Mouse (Mus musculus) layer of hippocampus, postnatal 36 days (tissue): ENCODE results near the gene Gm49027. TPM values are rescaled to one million over a fixed set of nuclear protein-coding genes. Genes with fewer than 3 reads are reported as not detected.
"Not testable (repeated sequence)": the region's sequence is repeated elsewhere in the genome, so short reads cannot be mapped to it uniquely, and the experiment has no call there.

Source experiments
- DNase-seq, 2 experiments: peaks; one replicate each; pipeline ENCODE4 v3.0.0; 2022
- total RNA-seq, 2 experiments: library from RNA; stranded (reverse); gene quantifications; 2 replicates each; pipeline ENCODE4 v1.2.3; 2021

Gene Gm49027
- 1 to 10 TPM; 5.9 to 7.6 TPM for total RNA-seq

- DNase-seq: no peak
These were observed at the start of gene Gm49027 for GRCm38 (mm10) chr5:123525281-123525680. Gene Gm49027 (minus strand): TSS chr5:123525488.

DNA sequence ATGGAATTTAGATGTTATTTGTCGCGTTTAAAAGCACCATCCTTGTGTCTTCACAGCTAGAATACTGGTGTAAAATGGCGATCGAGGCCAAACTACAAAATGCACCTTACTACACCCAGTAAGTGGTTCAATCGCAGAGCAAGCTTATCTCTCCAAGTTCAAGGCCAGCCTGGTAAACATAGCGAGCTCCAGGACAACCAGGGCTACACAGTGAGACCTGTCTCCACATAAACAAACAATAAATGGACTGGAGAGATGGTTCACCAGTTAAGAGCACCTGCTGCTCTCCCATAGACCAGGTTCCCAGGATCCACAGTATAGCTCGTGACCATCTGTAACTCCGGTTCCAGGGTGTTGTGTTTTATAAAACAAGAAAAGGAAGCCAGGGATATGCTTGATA is 48.1 kb upstream of the Gm49027 start:
- DNase-seq: no peak

DNA sequence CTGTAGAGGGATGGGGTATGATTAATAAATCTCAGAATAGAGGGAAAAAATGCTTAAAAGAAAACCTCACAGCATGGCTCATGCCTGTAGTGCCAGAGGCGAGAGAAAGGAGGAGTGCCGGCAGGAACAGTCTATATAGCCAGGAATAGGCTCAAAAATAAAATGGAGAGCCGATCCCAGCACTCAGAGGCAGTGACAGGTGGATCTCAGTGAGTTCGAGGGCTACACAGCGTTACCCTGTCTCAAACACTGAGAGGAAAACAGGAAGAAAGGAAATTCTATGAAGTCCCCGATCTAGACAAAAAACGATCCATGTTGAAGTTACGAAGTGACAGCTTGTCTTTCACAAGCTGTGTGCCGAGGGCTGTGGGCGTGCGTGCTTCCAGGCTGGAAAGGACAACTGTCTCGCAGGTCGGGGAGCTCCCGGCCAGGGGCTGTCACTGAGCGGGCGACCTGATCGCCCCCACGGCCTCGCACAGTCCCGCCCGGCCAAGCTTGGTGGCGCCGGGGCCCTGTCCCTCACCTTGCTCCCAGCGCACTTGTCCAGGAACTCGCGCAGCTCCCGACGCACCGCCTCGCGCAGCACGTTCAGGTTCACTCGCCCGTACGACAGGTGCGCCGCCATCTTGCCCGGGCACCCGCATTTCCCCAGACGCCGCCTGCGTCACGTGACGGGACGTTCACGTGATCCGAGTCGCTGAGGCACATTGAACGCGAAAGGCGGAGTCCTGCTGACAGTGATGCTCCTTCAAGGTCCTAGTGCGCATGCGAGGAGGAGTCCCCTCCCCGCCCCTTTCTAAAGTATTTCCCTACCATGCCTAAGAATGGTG is 47.3 kb upstream of the Gm49027 start, which contains the start of gene Vps33a:
Vps33a (minus strand) TSS at position 682 of the 830 bp plus-strand sequence.
- DNase-seq: peak; percentile 94 to 96

- no peak for DNase-seq
These were observed 35.8 kb upstream of the Gm49027 start for GRCm38 (mm10) chr5:123561128-123561527.

GRCm38 (mm10) chr5:123559588-123559987 is 34.3 kb upstream of the Gm49027 start:
- DNase-seq: no peak

GRCm38 (mm10) chr5:123556451-123556850 is 31.2 kb upstream of the Gm49027 start:
- DNase-seq: peak; percentile 37 to 48

GRCm38 (mm10) chr5:123555693-123556092 is 30.4 kb upstream of the Gm49027 start:
- DNase-seq: no peak

GRCm38 (mm10) chr5:123533801-123534200 is 8.5 kb upstream of the Gm49027 start:
- DNase-seq: no peak

- DNase-seq: no peak
These were observed 4.8 kb upstream of the Gm49027 start for GRCm38 (mm10) chr5:123530056-123530455.

- DNase-seq: no peak
These were observed 3.4 kb upstream of the Gm49027 start for GRCm38 (mm10) chr5:123528641-123529040.

DNA sequence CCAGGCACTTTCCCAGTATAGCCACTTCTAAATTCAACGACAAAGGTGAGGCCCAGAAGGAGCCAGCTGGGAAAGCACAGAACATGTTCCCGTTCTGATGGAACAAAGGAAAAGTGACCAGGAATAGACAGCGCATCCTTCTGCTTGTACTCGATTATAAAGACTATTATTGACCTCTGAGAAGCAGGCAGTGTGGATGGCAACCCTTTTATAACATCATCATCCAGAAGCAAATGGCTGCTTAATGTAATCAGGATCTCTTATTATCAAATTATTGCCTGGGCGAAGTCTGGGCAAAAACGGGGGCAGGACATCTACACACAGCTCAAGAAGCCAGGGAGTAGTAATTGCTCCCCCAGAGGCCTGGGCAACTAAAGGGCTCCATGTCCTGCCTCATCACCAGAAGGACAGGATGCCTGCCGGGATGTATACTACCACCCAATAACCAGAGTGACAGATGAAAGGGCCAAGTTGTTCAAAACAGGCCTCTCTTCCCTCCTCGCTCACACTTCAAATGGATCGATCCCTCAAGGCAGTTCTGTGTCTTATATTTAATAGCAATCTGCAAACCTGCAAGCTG is 718 bp upstream of the Gm49027 start:
- no peak for DNase-seq

DNA sequence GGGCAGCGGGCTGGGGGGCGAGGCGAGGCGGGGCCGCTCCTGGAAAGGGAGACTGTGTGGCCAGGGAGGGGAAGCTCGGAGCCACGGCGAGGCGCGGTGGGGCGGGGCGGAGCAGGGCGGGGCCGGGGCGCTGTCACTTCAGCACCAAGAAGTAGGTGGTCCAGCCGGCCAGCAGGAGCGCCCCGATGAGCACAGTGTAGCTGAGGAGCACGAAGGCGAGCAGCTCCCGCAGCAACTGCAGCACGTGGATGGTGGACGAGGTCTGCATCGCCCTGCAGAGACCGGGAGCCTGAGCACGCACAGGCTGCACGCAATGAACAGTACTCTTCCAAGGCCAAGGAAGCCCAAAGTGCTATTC is 916 bp downstream of the Gm49027 start:
- DNase-seq: no peak

GRCm38 (mm10) chr5:123523692-123524392 is 1.4 kb downstream of the Gm49027 start, which contains the start of gene Diablo:
Gene Diablo (minus strand): TSS chr5:123524176.
- DNase-seq: peak; percentile 97

DNA sequence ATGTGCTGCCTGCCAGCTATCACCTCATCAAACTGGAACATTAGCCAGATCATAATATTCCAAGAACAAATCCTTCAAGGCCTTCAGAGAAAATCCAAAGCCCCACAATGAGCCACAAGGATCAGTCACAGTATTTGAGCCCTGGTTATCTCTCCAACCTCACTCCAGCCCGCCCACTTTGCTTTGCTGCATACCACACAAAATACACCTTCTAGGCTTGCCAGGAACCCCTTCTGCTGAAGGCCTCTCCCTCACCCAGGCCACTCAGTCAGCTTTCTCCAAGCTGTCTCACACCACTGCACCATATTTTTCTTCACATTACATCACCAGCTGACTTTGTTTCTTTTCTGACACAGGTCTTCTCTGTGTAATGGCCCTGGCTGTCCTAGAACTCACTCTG is 3.1 kb downstream of the Gm49027 start:
- DNase-seq: no peak

- DNase-seq: no peak
These were observed 3.7 kb downstream of the Gm49027 start for GRCm38 (mm10) chr5:123521621-123522020.

GRCm38 (mm10) chr5:123520666-123521065 is 4.6 kb downstream of the Gm49027 start:
- no peak for DNase-seq

DNA sequence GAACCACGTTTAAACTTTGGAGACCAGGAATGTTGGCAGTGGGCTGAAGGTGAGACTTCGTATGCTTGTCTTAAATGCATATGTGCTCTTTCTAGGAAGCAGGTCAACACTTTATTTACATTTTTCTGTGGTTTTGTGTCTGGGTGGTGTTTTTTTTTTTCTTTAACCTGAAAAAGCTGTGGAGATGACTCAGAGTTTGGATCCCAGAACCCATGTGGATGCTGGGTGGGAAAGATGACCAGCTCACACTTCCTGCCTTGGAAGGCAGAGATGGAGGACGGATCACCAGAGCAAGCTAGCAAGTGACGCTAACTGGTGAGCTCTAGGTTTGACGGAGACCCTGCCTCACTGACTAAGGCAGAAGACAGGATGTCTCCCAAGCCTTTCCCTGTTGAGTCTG is 10.4 kb downstream of the Gm49027 start:
- DNase-seq: no peak

GRCm38 (mm10) chr5:123512102-123512501 is 13.2 kb downstream of the Gm49027 start:
- no peak for DNase-seq

DNA sequence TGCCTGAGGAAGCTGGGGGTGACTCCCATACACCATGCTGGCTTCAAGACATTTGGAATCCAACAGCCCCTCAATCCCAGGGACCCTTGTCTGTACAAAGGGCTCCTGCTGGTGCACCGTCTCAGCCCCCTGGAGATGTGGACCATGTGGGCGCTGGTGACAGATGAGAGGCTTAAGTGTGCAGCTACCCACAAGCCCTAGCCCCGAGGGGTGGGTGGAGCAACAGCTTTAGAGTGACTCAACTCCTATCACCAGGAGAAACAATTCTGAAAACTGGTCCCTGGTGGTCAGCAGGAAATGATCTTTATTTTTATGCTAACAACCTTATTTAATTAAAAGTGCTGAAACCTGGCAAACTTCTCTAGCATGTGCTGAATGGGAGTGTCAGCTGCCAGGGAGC is 13.9 kb downstream of the Gm49027 start:
- not testable (repeated sequence) for DNase-seq

DNA sequence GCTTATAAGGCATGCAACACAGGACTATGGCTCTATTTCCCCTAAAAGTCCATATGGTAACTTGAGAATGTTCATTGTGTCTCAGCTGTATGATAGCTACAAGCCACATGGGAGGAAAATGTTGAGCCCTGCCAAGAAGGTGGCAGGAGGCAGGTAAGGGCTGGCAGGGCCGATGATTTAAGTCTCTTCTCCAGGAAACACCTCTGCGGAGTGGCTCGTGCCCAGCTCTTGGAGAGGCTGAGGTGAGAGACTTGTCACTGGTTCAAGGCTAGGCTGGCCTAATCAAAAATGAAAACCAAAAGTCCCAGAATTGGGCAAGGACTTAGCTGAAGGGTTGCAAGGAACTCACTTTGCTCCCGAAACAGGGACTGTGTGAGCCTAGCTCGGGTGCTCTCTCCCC is 15.1 kb downstream of the Gm49027 start, which contains the start of gene B3gnt4:
B3gnt4 (plus strand) TSS at position 301 of the 400 bp plus-strand sequence.
- no peak for DNase-seq

GRCm38 (mm10) chr5:123508921-123509320 is 16.4 kb downstream of the Gm49027 start:
- DNase-seq: no peak

- peak; percentile 80 for DNase-seq
These were observed 17.2 kb downstream of the Gm49027 start for GRCm38 (mm10) chr5:123507936-123508723.
